7 mouse cellular contexts compared by ENCODE assay signal in the genomic region with DNA sequence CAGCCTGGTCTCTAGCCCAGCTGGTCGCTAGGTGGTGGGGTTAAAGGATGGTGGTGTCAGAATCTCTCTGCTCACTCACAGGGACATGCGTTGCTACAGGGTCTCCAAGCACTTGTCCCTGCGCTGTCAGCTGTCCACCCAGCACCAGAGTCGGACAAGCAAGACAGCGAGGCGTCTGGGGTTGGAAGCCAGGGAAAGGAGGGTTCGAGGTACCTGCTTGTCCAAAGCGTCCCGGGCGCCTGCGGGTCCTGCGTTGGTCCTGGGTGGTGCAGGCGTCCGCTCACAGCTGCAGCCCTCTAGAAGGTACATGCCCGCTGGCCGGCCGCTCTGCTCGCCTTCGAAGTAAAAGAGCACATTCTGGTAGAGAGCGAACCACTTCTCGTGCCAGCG. TPM values are rescaled to one million over a fixed set of nuclear protein-coding genes. Genes with fewer than 3 reads are reported as not detected.
DNase-seq lines count a peak whose midpoint lies in the region; ATAC-seq lines count a peak whose summit lies in the region.

No protein-coding gene starts in this region.

- H3K4me3 ChIP-seq in embryonic facial prominence, embryonic 14.5 days (ENCODE audit: low read depth, low read length), result peak overlapping the region; percentile 51
- peak overlapping the region; percentile 59 for H3K4me3 ChIP-seq in hindbrain, embryonic 12.5 days
- H3K4me3 ChIP-seq in limb, embryonic 15.5 days, result peak overlapping the region; percentile 51

- peak overlapping the region; percentile 56 for H3K9ac ChIP-seq in embryonic facial prominence, embryonic 14.5 days (ENCODE audit: low read depth, low read length)
- H3K9ac ChIP-seq in hindbrain, embryonic 12.5 days, result peak overlapping the region; percentile 58
- peak overlapping the region; percentile 14; the same call in 1 of the 2 replicates for H3K9ac ChIP-seq in limb, embryonic 15.5 days

- WGBS in embryonic facial prominence, embryonic 14.5 days, result 11% methylated on average over 21 of the region's 22 CpGs
- WGBS in hindbrain, embryonic 12.5 days, result 11% methylated on average over 22 of the region's 22 CpGs
- WGBS in limb, embryonic 15.5 days, result 12% methylated on average over 22 of the region's 22 CpGs

- H3K36me3 ChIP-seq in embryonic facial prominence, embryonic 14.5 days (ENCODE audit: control insufficient read depth, insufficient read depth, low read length), result no peaks in the 10 kb centered on the region
- H3K36me3 ChIP-seq in hindbrain, embryonic 12.5 days, result no peaks in the 10 kb centered on the region
- H3K36me3 ChIP-seq in limb, embryonic 15.5 days, result no peaks in the 10 kb centered on the region

- no peak overlapping the region for H3K27ac ChIP-seq in embryonic facial prominence, embryonic 14.5 days (replicated peaks; ENCODE audit: low read depth, low read length)
- no peak overlapping the region for H3K27ac ChIP-seq in hindbrain, embryonic 12.5 days
- no peak overlapping the region for H3K27ac ChIP-seq in limb, embryonic 15.5 days

- ATAC-seq in embryonic facial prominence, embryonic 14.5 days (ENCODE audit: low read depth), result 0 out of 2 replicates have a peak, but pooled peaks have one; percentile 12
- ATAC-seq in hindbrain, embryonic 12.5 days (ENCODE audit: low FRiP score), result peak; percentile 41; the same call in 1 of the 2 replicates
- 0 out of 2 replicates have a peak, but pooled peaks have one; percentile 35 for ATAC-seq in limb, embryonic 15.5 days (ENCODE audit: insufficient number of reproducible peaks, low FRiP score, low TSS enrichment, low read depth)
- ATAC-seq in inflammation-experienced regulatory T-cells, adult 6 months, result no peak

- H3K4me1 ChIP-seq in embryonic facial prominence, embryonic 14.5 days (ENCODE audit: control insufficient read depth, insufficient read depth, low read length), result peaks cover 5% of the 10 kb centered on the region; the same call in 1 of the 2 replicates
- H3K4me1 ChIP-seq in hindbrain, embryonic 12.5 days, result peaks cover 10% of the 10 kb centered on the region
- H3K4me1 ChIP-seq in limb, embryonic 15.5 days, result peaks cover 11% of the 10 kb centered on the region

- peak overlapping the region; percentile 98 for H3K4me2 ChIP-seq in embryonic facial prominence, embryonic 14.5 days (ENCODE audit: low read depth, low read length)
- H3K4me2 ChIP-seq in hindbrain, embryonic 12.5 days (replicated peaks), result peak overlapping the region; percentile 99
- peak overlapping the region; percentile 98 for H3K4me2 ChIP-seq in limb, embryonic 15.5 days

- DNase-seq in thymus, postnatal 4 days, result peak; percentile 10
- DNase-seq in thymus, postnatal 25 days, result no peak
- DNase-seq in embryonic facial prominence, embryonic 14.5 days (ENCODE audit: low spot score), result no peak
- peak; percentile 29 for DNase-seq in retina, embryonic 14.5 days (ENCODE audit: low spot score)

- peaks cover 39% of the 10 kb centered on the region for H3K27me3 ChIP-seq in embryonic facial prominence, embryonic 14.5 days (replicated peaks; ENCODE audit: control insufficient read depth, insufficient read depth, low read length)
- H3K27me3 ChIP-seq in hindbrain, embryonic 12.5 days, result peaks cover 32% of the 10 kb centered on the region
- H3K27me3 ChIP-seq in limb, embryonic 15.5 days, result peaks cover 34% of the 10 kb centered on the region

- H3K9me3 ChIP-seq in embryonic facial prominence, embryonic 14.5 days (ENCODE audit: control insufficient read depth, low read length), result no peaks in the 10 kb centered on the region
- no peaks in the 10 kb centered on the region for H3K9me3 ChIP-seq in hindbrain, embryonic 12.5 days (replicated peaks)
- H3K9me3 ChIP-seq in limb, embryonic 15.5 days, result no peaks in the 10 kb centered on the region

RNA-seq across cellular contexts. Expression of a gene that starts 0.5 kb away (rescaled TPM):
- polyA plus RNA-seq in embryonic facial prominence, embryonic 14.5 days (2014; fragmentation: Nextera tagmentation; extraction: Ambion mirVana), result 0.14 and 0.67 TPM in 2 replicates
- 0.64 and 0.88 TPM in 2 replicates for polyA plus RNA-seq in hindbrain, embryonic 12.5 days (2016; fragmentation: Nextera tagmentation; extraction: Ambion mirVana)
- polyA plus RNA-seq in limb, embryonic 15.5 days (2015; fragmentation: Nextera tagmentation; extraction: Ambion mirVana), result 0.21 and 0.24 TPM in 2 replicates
- polyA plus RNA-seq in inflammation-experienced regulatory T-cells, adult 6 months (2017; shearing (Covaris generic)), result 1 to 10 TPM in 2 of 3 experiments, under 1 TPM in 1; 0.36 to 4.3 (median 1.7) TPM

Comparison
In these comparisons a context has a peak if more than half of its experiments do, and no peak if none do; other contexts are left out.
1. DNase-seq: peak in thymus, postnatal 4 days (single experiment) and retina, embryonic 14.5 days (single experiment); none in thymus, postnatal 25 days (single experiment) and embryonic facial prominence, embryonic 14.5 days (single experiment).
2. Peak in every context shown above with its lines, with median percentiles within 50 percentile points of each other: H3K4me2 ChIP-seq, H3K4me3 ChIP-seq and H3K9ac ChIP-seq.